Comparison of ENCODE assay signal across 8 mouse cellular contexts in genomic region chr11:52231606-52232541, GRCm38 (mm10). TPM values are rescaled to one million over a fixed set of nuclear protein-coding genes. Genes with fewer than 3 reads are reported as not detected.
DNase-seq lines count a peak whose midpoint lies in the region; ATAC-seq and TF ChIP-seq lines count a peak whose summit lies in the region.

Gene Skp1a, plus strand, starts transcription at chr11:52231995.

- WGBS in heart, embryonic 13.5 days = under 1% methylated on average over 87 of the region's 87 CpGs
- under 1% methylated on average over 86 of the region's 87 CpGs for WGBS in liver, embryonic 12.5 days (ENCODE audit: insufficient replicate concordance)
- under 1% methylated on average over 87 of the region's 87 CpGs for WGBS in stomach, embryonic 15.5 days

- H3K27ac ChIP-seq in heart, embryonic 13.5 days (replicated peaks) = peak within 1 kb of the TSS; percentile 99
- peak within 1 kb of the TSS; percentile 94 for H3K27ac ChIP-seq in liver, embryonic 12.5 days
- H3K27ac ChIP-seq in stomach, embryonic 15.5 days = peak within 1 kb of the TSS; percentile 99

- H3ac ChIP-seq in C2C12 (ENCODE audit: control insufficient read depth, insufficient read length, low read depth) = peak within 1 kb of the TSS; percentile 85

- peaks cover 31% of the 10 kb centered on the region for H3K4me1 ChIP-seq in heart, embryonic 13.5 days
- peaks cover 33% of the 10 kb centered on the region for H3K4me1 ChIP-seq in liver, embryonic 12.5 days
- 0 out of 2 replicates have a peak, but pooled peaks cover 7% of the 10 kb centered on the region for H3K4me1 ChIP-seq in stomach, embryonic 15.5 days

- H3K4me2 ChIP-seq in heart, embryonic 13.5 days = peak within 1 kb of the TSS; percentile 88
- H3K4me2 ChIP-seq in liver, embryonic 12.5 days = peak within 1 kb of the TSS; percentile 80
- peak within 1 kb of the TSS; percentile 48 for H3K4me2 ChIP-seq in stomach, embryonic 15.5 days

- DNase-seq in brain, embryonic 18.5 days (ENCODE audit: low read depth, low spot score) = peak; percentile 83
- DNase-seq in kidney, postnatal 10 days = peak; percentile 96
- peak; percentile 93 for DNase-seq in natural killer cell, adult 2 months (ENCODE audit: low spot score in 2 of 2)

- no peak for TF ChIP-seq CTCF in C2C12 (IDR thresholded peaks at IDR 0.05; ENCODE audit: control insufficient read depth, insufficient read depth, insufficient read length)

- peaks cover 52% of the 10 kb centered on the region for H3K79me2 ChIP-seq in C2C12 (ENCODE audit: control insufficient read depth, insufficient read depth)

- ATAC-seq in erythroid progenitor cell, adult 5-6 weeks (replicated peaks; ENCODE audit: low FRiP score, poor library complexity, severe bottlenecking) = peak; percentile 85
- peak; percentile 85 for ATAC-seq in heart, embryonic 13.5 days (ENCODE audit: extremely low read depth, insufficient number of reproducible peaks, low FRiP score, low TSS enrichment)
- peak; percentile 87 for ATAC-seq in liver, embryonic 12.5 days
- peak; percentile 88 for ATAC-seq in stomach, embryonic 15.5 days (ENCODE audit: insufficient read depth, low FRiP score, low read depth)

- H3K9me3 ChIP-seq in heart, embryonic 13.5 days = no peaks in the 10 kb centered on the region
- no peaks in the 10 kb centered on the region for H3K9me3 ChIP-seq in liver, embryonic 12.5 days (replicated peaks)
- no peaks in the 10 kb centered on the region for H3K9me3 ChIP-seq in stomach, embryonic 15.5 days

- peaks cover 49% of the 10 kb centered on the region for H3K79me3 ChIP-seq in C2C12 (ENCODE audit: low read depth)

- peak within 1 kb of the TSS; percentile 99 for H3K9ac ChIP-seq in heart, embryonic 13.5 days
- peak within 1 kb of the TSS; percentile 99 for H3K9ac ChIP-seq in liver, embryonic 12.5 days
- peak within 1 kb of the TSS; percentile 95 for H3K9ac ChIP-seq in stomach, embryonic 15.5 days

- H3K36me3 ChIP-seq in C2C12 (ENCODE audit: control insufficient read depth, insufficient read depth) = no peaks in the 10 kb centered on the region
- peaks cover 13% of the 10 kb centered on the region for H3K36me3 ChIP-seq in heart, embryonic 13.5 days
- H3K36me3 ChIP-seq in liver, embryonic 12.5 days = peaks cover 16% of the 10 kb centered on the region
- H3K36me3 ChIP-seq in stomach, embryonic 15.5 days = no peaks in the 10 kb centered on the region

- peak within 1 kb of the TSS; percentile 100 for H3K4me3 ChIP-seq in C2C12 (ENCODE audit: insufficient read depth, poor library complexity, severe bottlenecking)
- H3K4me3 ChIP-seq in heart, embryonic 13.5 days = peak within 1 kb of the TSS; percentile 92
- H3K4me3 ChIP-seq in liver, embryonic 12.5 days = peak within 1 kb of the TSS; percentile 97
- peak within 1 kb of the TSS; percentile 81 for H3K4me3 ChIP-seq in stomach, embryonic 15.5 days (replicated peaks)

- H3K27me3 ChIP-seq in C2C12 (ENCODE audit: control insufficient read depth, insufficient read depth, insufficient read length) = no peaks in the 10 kb centered on the region
- H3K27me3 ChIP-seq in heart, embryonic 13.5 days (replicated peaks) = no peaks in the 10 kb centered on the region
- no peaks in the 10 kb centered on the region for H3K27me3 ChIP-seq in liver, embryonic 12.5 days (replicated peaks)
- no peaks in the 10 kb centered on the region for H3K27me3 ChIP-seq in stomach, embryonic 15.5 days (replicated peaks)

TF ChIP-seq in C2C12, 6 proteins besides CTCF, POLR2A, EP300 and RAD21:
- TF ChIP-seq FOSL1 (IDR thresholded peaks at IDR 0.05; ENCODE audit: insufficient read depth, low read length, poor library complexity, severe bottlenecking) (no peak), MAX (IDR thresholded peaks at IDR 0.05) (peak; percentile 100)

RNA-seq across cellular contexts. Expression of gene Skp1a, which starts in this region (rescaled TPM):
- polyA plus RNA-seq in C2C12 (2012; fragmentation: generic; extraction: Trizol) = 149 TPM
- total RNA-seq in erythroid progenitor cell, adult 5-6 weeks (2015; ENCODE audit: low replicate concordance) = 103 and 116 TPM in 2 replicates
- total RNA-seq in erythroid progenitor cell, adult 5-6 weeks (2017; ENCODE audit: low replicate concordance) = 69.7 and 95.6 TPM in 2 replicates
- 467 and 522 TPM in 2 replicates for polyA plus RNA-seq in heart, embryonic 13.5 days (2015; fragmentation: Nextera tagmentation; extraction: Ambion mirVana)
- 384 and 391 TPM in 2 replicates for polyA plus RNA-seq in liver, embryonic 12.5 days (2016; fragmentation: Nextera tagmentation; extraction: Ambion mirVana)
- polyA plus RNA-seq in stomach, embryonic 15.5 days (2015; fragmentation: Nextera tagmentation; extraction: Ambion mirVana) = 657 and 713 TPM in 2 replicates

Comparison
In these comparisons a context has a peak if more than half of its experiments do, and no peak if none do; other contexts are left out.
1. Peak in every context shown above with its lines: DNase-seq, ATAC-seq, H3K4me3 ChIP-seq and H3K27ac ChIP-seq.